Comparison of ENCODE assay signal across 9 mouse cellular contexts in genomic region chr13:97911013-97911412, GRCm38 (mm10).
DNase-seq lines count a peak whose midpoint lies in the region; ATAC-seq and TF ChIP-seq lines count a peak whose summit lies in the region.
"Had no signal": no experiment of that assay in that cellular context is flagged by ENCODE, and none has a peak within 500 bp of the region (broad histone marks: within the 10 kb centered on the region; RNA-seq: fewer than 3 reads in every experiment).

No protein-coding gene starts in this region.

- no peaks in the 10 kb centered on the region; the same call in 1 of the 2 replicates for H3K36me3 ChIP-seq in kidney, adult 2 months (ENCODE audit: control insufficient read depth, insufficient read depth, low read length)

- ATAC-seq in erythroid progenitor cell, adult 5-6 weeks (replicated peaks; ENCODE audit: low FRiP score, poor library complexity, severe bottlenecking) = no peak

- no peak overlapping the region for H3K4me3 ChIP-seq in kidney, adult 2 months (ENCODE audit: insufficient read depth, low read depth, low read length)
- H3K4me3 ChIP-seq: megakaryocyte, embryonic 14.5 days had no signal

- H3K27ac ChIP-seq in kidney, adult 2 months (ENCODE audit: insufficient read depth, low read depth, low read length) = peak overlapping the region; percentile 51

- 17% methylated on average over 10 of the region's 10 CpGs for WGBS in kidney, adult 2 months

- intact Hi-C loops in left cerebral cortex, postnatal 10 days (cut with DNase I) = loop anchor here (10.0 kb wide), 1 partner anchor 276 kb away; no protein-coding TSS in a partner anchor

- H3K4me1 ChIP-seq in kidney, adult 2 months (ENCODE audit: control insufficient read depth, insufficient read depth, low read length) = no peaks in the 10 kb centered on the region; the same call in 1 of the 2 replicates
- H3K4me1 ChIP-seq: megakaryocyte, embryonic 14.5 days had no signal

- TF ChIP-seq CTCF in kidney, adult 2 months (conservative IDR thresholded peaks at IDR 0.05; ENCODE audit: insufficient read depth, insufficient read length, low read depth, low read length) = no peak

- no peak for TF ChIP-seq POLR2A in kidney, adult 2 months (IDR thresholded peaks at IDR 0.05; ENCODE audit: low read depth, low read length)

- H3K27me3 ChIP-seq in kidney, adult 2 months (replicated peaks; ENCODE audit: control insufficient read depth, insufficient read depth, low read length) = no peaks in the 10 kb centered on the region

- DNase-seq in kidney, adult 2 months = peak; percentile 35
- no peak for DNase-seq in kidney, adult 9 months
- peak; percentile 60 to 81 for DNase-seq in frontal cortex, postnatal 36 days (ENCODE audit: low spot score in 2 of 2)
- DNase-seq in left cerebral cortex, postnatal 10 days (ENCODE audit: extremely low spot score in 1 of 2, low spot score in 2 of 2) = peak; percentile 45 to 72
- DNase-seq in right cerebral cortex, postnatal 14 days = peak; percentile 22
- no peak for DNase-seq in spleen, adult 12 weeks (ENCODE audit: low spot score)
- no peak for DNase-seq in gastrocnemius, postnatal 10 days

Comparison
In these comparisons a context has a peak if more than half of its experiments do, and no peak if none do; other contexts are left out.
1. DNase-seq: peak in kidney, adult 2 months (single experiment), frontal cortex, postnatal 36 days (2 of 2), left cerebral cortex, postnatal 10 days (2 of 2) and right cerebral cortex, postnatal 14 days (single experiment); none in kidney, adult 9 months (single experiment), spleen, adult 12 weeks (single experiment) and gastrocnemius, postnatal 10 days (single experiment).